Mouse (Mus musculus): ENCODE results near the gene Il1rl1.

Gene Il1rl1

DNA sequence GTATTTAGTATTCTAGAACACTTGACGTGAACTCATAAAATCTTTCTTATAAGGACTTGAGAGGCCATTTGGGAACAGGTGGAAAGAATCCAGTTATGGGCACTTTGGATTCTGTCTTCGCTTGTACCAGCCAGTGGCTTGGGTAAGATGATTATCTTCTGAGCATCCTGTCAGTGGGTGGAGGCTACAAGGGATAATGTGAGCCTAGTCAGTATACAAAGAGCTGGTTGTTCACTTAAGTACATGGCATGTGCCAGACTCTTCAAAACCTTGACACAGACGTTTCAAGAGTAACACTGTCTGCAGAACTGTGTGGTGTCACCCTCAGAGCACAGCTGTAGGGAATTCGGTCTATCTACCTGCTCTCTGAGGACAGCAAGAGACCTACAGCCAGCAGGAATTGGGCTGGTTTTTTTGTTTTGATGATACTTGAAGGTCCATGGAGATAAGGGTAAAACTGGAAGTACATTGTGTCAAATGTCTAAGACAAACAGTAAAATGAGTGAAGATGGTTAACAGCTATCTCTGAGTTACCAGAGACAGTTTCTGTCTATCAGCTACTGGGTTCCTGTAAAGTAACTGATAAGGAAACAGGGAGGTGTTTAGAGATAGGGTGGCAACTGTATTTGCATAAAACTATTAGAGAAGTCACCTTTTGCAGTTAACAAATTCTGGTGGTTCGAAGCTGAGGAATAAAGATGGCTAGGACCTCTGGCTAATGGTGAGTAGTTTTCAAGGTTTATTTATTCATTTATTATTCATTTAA is at the start of gene Il1rl1:
TSS of gene Il1rl1 (plus strand) at position 661 of the 766 bp plus-strand sequence.
- WGBS = 83% methylated on average over 5 of the region's 5 CpGs

DNA sequence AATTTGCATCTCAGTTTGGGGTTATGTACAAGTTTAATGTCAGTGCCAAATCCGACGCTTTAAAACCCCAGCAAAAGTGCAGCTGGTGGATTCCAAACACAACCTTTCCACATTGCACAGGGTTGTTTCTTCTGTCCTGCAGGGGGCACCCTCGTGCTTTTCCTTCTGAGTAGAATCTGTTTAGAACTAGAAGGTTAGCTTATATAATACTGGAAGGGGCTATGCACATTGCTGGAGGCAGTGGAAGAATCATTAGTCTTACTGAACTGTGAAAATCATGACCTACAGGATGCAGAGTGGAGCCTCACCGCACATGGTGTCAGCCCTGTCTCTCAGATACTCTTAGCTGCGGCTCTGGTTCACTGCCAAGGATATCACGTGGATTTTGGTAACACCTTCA is 49.3 kb upstream of the Il1rl1 start:
- WGBS = 48% methylated on average over 6 of the region's 6 CpGs

DNA sequence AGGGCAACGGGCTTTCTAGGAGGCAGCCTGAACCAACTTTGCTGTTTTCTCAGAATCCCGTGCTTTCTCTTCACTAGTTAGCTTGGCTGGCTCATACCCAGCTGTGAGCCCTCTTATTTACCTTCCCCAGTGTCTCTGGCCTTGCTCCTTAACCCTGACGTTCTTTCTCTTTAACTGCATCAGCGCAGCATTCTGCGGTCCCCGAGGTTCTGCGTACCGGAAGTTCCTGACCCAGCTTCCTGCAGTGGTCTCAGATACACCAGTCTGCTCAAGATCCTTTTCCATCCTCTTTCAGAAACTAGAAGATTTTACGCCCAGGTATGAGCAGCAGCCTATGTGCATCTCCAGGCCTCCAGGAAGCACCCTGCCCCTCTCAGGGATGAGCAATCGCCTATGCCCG is 48.4 kb upstream of the Il1rl1 start:
- WGBS = 82% methylated on average over 11 of the region's 11 CpGs

DNA sequence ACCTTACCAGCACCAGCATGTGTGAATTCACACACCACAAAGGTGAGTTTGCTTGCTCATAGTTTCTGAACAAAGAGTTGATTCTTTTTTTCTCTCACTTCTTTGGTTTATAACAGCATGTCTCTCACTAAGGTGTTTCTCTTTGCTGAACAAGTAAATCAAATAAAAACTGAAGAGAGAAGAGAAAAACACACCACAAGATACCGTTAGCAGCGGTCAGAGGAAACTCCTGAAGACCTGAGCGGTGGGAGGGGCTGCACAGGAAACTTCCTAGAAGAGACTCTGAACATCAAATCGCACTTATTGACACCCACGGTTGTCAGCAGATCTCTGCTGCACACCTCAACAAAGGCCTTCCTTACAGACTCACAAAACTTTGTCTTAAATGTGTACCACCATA is 46.5 kb upstream of the Il1rl1 start:
- 89% methylated on average over 5 of the region's 5 CpGs for WGBS

DNA sequence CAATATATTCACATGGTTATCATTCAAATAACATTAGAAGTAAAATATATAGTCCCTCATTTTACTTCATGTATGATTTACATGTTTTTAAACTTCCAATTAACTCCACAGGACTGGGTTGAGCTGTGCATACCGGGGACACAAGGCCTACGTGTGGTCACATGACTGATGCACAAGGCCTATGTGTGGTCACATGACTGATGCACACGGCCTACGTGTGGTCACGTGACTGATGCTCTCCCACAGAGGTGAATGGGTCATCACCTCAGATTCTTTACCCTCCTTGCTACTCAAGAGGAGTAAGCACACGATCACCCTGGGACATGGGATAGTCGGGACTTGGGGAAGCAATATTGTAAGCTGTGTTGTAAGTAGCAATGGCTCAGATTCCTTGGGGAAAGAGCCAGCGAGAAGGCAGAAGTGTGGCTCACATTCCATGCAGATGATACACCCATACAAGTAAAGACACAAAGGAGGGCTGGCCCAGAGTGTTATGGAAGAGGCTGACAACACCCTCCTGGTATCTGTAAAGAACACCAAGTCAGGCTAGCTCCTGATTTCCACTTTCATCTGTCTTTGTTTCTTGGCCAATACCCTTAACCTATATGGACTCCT is 44.3 kb upstream of the Il1rl1 start:
- 94% methylated on average over 8 of the region's 8 CpGs for WGBS

DNA sequence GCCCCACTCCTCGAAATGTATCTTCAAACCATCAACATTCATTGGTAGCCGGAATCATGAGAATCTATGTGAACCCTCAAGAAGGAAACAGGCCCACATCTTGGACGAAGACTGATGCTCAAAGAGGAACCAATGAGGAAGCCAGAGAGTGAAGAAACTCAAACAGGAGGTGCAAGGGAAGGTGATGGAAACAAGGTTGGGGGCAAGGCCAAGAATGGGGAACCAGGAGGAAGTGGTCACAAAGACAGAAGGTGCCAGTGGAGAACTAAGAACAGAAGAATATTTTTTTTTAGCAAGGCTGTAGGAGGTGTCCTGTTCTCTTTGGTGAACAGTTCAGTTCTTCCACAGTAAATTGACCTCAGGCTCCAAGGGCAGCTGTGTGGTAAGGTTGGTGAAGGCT is 38.0 kb upstream of the Il1rl1 start:
- WGBS = 87% methylated on average over 3 of the region's 3 CpGs

DNA sequence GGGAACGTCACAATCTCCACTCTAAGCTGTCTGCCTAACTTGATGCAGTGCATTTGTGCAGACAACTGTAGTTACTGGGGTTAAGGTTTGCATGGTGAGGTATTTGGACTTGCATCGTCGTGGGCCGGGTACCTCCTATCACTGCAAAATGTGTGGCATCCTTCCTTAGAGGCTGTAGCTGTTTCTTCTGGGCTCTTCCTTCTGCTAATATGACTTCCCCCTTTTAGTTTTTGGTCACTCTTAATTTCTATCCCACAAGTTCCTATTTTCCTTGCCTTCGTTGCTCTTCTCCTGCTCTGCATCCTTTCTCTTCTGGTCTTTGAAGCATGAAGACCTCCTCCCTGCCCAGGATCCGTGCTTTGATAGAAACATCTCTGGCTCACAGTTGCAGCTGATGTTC is 36.8 kb upstream of the Il1rl1 start:
- 84% methylated on average over 6 of the region's 6 CpGs for WGBS

DNA sequence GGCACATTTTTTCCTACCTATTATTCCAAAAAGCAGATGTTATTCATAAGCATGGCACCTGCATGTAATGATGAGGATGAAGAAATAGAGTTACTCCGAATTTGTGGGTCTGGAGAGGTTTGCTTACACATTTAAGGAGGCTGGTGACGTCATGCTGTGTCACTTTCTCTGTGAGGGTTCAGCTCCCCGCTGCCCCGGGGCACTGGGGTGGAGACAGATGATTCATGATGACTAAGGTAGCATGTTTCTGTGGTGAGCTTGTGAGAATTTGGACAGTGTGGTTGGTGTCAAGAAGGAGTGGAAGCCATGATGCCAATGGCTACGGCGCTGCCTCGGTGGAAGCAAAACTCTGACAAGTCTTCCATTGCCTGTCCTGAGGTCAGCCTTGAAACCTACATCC is 36.2 kb upstream of the Il1rl1 start:
- 85% methylated on average over 7 of the region's 7 CpGs for WGBS

DNA sequence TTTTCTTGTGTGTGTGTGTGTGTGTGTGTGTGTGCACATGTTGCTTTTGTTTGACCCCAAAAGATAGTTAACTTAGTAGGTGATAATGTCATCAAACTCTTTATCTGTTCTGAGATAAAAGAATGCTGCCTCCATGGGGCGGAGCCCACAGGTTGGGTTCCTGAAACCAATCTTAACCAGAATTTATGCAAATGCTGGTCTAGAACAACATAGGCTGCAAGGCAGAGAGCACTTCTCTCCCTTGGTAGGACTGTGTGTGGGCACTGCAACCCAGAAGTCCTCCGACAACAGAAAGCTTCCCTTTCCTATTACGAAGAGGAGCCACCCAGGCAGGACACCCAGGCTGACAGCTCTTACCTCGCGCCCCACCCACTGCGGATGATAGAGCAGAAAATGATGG is 29.7 kb upstream of the Il1rl1 start:
- 94% methylated on average over 6 of the region's 6 CpGs for WGBS

DNA sequence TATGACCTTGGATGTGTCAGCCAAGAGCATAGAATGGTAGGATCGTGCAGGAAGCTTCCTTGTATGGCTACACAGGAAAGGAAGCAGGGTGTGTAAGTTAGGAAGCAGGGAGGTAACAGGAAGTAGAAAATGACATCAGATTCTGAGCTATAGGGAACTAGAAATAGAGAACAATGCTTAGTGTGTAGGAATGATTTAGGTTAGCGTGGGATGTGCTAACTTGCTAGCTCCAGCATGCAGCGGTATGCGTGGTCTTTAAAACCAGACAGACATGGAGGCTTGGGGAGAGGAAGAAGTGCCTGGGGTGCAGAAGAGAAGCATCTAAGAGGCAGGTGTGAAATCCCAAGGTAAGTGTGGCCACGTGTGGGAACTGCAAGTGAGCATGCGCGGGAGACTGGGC is 24.7 kb upstream of the Il1rl1 start:
- WGBS = 69% methylated on average over 7 of the region's 7 CpGs

DNA sequence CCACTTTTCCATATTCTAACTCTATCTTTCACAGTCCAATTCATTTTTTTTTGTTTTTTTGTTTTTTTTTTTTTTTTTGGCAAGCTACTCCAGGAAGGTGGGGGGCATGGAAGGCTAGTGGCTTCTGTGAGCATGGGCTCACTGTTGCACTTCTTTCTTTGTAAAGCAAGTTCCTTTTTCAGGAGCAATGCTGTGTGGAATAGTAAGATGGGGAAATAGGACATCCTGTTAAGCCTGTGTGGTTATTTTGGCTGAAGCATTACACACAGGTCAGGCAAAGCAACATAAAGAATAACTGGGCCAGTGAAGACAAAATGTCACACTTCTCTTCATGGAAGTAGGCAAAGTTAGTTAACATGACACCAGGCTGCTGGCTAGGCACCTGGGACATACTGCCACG is 19.5 kb upstream of the Il1rl1 start:
- 48% methylated on average over 1 of the region's 1 CpGs for WGBS

DNA sequence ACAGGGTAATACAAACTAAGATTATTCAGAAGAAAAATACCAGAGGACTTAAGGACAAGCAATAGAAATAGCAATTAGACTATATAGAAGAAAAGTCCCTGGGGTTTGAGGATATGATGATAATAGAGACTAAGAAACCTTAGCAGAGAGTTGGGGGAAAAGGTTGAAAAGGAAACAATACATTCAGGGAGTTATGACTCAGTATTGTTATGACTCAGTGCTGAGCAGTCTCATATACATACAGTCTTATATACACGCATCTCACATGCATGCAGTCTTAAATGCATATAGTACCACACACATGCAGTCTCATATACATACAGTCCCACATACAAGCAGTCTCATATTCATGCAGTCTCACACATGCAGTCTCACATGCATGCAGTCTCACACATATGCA is 16.3 kb upstream of the Il1rl1 start:
- WGBS = 100% methylated on average over 1 of the region's 1 CpGs

DNA sequence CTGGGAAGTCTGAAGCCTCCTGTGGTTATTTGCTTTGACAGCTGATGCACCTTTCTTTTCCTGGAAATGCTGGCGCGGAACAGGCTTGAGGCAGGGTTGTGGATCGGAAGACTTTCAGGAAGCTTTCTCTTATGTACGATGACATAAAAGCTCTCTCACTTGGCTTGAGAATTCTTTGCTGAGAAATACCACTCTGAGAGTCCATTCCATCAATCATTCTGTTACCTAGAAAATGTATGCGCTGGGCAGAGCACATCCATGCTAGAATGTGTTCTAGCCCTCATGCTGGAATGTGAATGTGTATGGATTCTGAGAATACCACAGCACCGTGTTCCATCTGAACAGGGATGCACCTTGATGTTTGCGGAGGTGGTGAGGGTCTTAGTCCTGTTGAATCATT is 15.1 kb upstream of the Il1rl1 start:
- 87% methylated on average over 7 of the region's 7 CpGs for WGBS

DNA sequence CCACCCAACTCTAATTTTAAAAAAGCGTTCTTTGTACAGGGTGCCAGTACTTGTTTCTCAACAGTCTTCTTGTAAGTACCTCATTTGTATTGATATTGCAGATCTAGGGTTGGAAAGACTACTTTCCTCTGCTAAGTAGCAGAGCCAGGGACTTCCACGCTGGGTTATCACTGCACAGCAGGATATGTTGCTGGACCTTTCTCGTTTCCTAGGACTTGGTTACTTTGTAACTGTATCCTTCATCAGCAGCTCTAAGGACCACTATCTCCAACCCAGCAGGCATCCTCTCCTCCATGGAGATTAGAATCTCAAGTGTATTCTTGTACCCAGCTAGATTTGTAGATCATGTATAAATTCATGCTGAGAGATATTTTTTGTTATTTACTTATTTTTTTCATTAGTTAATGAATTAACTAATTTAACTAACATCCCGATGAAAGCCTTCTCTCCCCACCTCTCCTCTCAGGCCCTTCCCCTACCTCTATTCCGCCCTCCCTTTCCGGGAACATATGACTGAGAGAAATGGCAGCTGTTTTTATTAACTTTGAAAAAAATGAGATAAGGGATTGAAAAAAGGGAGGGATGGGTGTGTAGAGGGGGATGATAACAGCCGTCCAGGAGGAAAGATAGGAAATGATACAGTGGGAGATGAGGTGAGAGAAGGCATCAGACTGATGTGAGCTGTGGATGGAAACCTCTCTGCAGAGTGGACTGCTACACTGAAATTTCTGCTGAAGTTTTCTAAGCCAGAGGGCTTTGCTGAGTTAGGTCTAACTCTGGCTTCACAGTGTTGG is 14.3 kb upstream of the Il1rl1 start:
- 80% methylated on average over 7 of the region's 7 CpGs for WGBS

DNA sequence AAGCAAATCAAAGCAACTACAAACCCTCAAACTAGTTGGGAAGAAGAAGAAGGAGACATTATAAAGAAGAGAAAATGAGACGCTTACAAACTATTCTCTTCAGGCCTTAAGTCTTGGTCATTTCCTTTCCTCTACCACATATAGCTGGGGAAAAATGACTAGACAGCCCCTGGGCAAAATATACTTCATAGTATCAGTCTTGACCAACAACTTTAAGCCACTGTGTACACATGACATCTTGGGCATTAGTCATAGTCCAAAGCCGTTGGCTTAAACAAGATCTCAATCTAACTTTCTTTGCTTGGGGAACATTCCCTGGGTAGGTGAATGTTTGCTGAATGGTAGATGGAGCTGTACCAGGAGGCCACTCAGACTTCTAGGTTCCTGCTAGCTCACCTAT is 12.3 kb upstream of the Il1rl1 start:
- WGBS = 93% methylated on average over 2 of the region's 2 CpGs

DNA sequence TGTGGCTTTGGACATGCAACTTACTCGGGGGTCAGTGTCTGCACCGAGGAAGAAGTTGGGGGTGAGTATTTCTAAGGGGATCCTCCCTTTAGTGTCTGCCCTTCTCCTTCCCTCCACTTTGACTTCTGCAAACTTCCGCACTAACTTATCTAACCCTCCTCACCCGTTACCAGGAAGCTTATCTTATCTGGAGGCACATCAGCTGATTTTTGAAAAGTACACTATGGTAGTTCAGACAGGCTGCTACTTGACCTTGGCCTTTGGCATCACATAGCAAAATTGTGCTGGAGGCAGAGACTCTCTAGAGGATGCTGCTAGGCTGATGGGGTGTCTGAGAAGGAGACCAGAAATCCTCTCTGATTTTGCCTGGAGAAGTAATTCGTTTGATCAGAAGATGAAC is 10.9 kb upstream of the Il1rl1 start:
- 83% methylated on average over 5 of the region's 5 CpGs for WGBS

DNA sequence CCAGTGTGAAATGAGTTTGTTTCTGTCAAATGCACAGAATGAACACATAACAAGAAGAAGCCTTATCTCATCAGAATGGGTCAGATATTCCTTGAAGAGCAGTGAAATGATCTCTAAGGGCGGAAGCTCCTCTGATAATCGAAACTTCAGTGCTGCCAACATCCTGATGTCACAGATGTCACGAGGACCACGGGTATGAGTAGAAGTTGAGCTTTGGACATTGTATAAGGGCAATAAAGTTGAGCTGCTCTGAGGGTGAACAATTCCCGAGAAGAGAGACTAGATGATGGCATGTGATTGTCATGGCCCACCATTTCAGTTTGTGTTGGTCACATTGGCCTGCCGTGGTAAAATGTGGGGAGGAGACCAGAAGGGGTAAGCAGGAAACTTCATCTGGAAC is 5.5 kb upstream of the Il1rl1 start:
- WGBS = 89% methylated on average over 6 of the region's 6 CpGs

DNA sequence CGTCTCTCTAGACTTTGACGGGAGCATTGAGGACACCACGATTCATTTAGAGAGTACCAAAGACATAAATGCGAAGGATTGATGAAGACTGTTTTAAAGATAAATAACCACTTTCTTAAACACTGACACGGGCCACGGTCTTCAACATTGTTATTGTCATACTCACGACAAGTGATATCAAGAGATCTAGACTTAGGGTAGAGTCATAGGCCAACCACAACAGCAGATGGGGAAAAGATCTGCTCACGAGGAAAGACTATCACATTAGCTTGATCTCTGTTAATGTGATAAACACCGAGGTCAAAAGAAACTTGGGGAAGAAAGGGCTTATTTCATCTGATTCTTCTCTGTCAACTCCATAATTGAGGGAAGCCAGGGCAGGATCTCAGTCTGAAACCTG is 2.1 kb upstream of the Il1rl1 start:
- WGBS = 94% methylated on average over 9 of the region's 9 CpGs

DNA sequence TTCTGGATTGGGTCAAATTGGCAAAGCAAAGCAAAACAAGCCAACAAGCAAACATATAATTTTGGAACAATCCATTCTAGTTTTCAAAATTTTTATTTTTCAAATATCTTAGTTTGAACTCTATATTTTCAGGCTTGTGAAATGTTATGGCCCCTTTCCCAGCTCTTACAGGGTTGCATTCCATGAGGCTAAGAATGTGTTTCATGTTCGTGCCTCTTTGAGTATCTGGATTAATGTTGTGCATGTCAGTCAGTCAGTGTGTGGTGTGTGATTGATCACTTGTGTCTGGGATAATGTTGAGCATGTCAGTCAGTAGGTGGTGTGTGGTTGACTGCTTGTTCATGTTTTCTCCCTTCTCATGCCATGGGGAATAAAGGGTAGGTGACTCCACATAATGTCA is 1.5 kb upstream of the Il1rl1 start:
- WGBS = 90% methylated on average over 1 of the region's 1 CpGs

DNA sequence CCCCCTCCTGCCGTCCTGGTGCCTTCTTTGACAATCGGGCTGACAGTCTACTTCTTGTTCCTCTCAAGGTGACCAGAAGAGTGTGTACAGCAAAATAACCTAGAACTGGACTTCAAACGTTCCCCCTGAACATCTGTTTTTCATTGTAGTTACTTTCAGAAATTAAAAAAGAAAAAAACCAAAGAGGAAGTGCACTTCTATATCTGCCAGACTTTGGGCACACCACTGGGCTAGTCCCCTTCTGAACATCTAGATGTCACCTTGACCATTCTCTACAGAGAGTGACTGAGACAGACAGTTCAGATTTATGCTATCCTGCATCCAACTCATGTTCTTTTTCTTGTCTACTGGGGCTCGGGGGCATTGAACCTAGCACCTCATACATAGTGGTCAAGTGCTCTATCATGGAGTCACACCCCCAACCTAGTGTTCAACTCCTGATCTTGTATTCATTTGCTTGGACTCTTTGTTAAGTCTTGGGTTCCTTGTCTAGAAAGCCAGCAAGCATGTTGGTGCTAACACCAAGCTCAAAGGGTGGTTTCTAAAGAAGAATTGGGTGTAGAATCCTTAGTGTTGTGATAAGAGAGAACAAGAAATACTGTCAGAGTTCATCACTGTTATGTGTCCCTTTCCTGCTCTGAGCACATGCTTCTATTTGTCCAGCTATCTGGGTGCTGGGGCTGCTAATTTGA is 919 bp downstream of the Il1rl1 start:
- 81% methylated on average over 4 of the region's 4 CpGs for WGBS

DNA sequence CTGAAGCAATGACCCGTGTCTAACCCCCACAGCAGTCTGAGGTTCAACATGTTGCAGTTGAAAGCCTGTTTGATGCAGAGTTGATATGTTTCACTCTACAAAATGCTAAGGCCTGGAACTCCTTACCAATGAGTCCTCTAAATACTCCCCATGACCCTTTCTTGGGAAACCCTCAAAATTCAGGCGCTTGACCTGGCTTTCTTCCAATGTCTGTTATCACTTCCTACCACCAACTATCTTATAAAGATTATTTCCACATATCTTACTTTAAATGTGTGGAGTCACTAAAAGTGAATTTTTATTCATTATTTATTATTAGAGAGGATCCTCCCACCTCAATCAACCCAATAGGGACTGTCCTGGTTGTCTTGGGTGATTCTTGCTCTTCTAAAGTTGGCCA is 2.8 kb downstream of the Il1rl1 start:
- WGBS = 90% methylated on average over 2 of the region's 2 CpGs

DNA sequence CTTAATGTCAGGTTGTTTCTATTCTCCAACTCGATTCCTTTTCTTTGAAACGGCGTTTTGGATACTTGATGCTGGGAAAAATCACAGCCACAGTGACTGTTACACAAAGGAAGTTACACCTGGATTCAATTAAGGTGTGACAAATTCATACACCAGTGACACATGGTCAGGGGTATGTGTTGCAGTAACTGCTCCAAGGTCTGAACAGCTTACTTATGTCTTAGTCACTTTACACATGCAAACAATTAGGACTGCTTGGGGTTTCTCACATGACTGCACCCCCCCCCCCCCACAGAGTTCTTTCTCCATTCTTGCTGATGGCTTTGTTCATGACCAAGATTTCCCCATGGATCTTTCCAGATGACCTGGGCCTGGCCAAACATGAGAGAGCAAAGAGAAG is 6.6 kb downstream of the Il1rl1 start:
- 87% methylated on average over 3 of the region's 3 CpGs for WGBS

Measured in cerebral cortex, adult 2 months (tissue).